Mouse (Mus musculus) hindbrain, embryonic 16.5 days (tissue): ENCODE data around the gene Ilf3. TPM values are rescaled to one million over a fixed set of nuclear protein-coding genes. Genes with fewer than 3 reads are reported as not detected.
"Not testable (repeated sequence)": the region's sequence is repeated elsewhere in the genome, so short reads cannot be mapped to it uniquely, and the experiment has no call there.

Experiments
- ATAC-seq: fragments of 200-750 bp; cut with Nextera tagmentation; 2 replicates; pipeline ENCODE4 v1.8.0; 2017; ENCODE audit warnings: moderate TSS enrichment, moderate library complexity
- H3K27ac ChIP-seq: fragments of 300-500 bp; sonication (generic); 2 replicates; pipeline ENCODE4 v1.5.1; 2014; ENCODE audit warnings: low read depth, mild to moderate bottlenecking, control low read depth, low read length, moderate library complexity
- H3K27me3 ChIP-seq: fragments of 300-500 bp; sonication (generic); replicated peaks from 2 replicates; pipeline ENCODE4 v1.6.1; 2014; ENCODE audit warnings: low read length; ENCODE audit not compliant: control insufficient read depth, insufficient read depth
- H3K36me3 ChIP-seq: fragments of 300-500 bp; sonication (generic); 2 replicates; pipeline ENCODE4 v1.6.1; 2014; ENCODE audit warnings: mild to moderate bottlenecking, low read length, moderate library complexity, mixed read lengths; ENCODE audit not compliant: control insufficient read depth, insufficient read depth
- H3K4me1 ChIP-seq: fragments of 300-500 bp; sonication (generic); 2 replicates; pipeline ENCODE4 v1.6.1; 2014; ENCODE audit warnings: low read depth, low read length; ENCODE audit not compliant: control insufficient read depth, insufficient read depth
- H3K4me2 ChIP-seq: fragments of 300-500 bp; sonication (generic); 2 replicates; pipeline ENCODE4 v1.6.1; 2014; ENCODE audit warnings: mild to moderate bottlenecking, low read length, control low read depth, moderate library complexity
- H3K4me3 ChIP-seq: fragments of 300-500 bp; sonication (generic); 2 replicates; pipeline ENCODE4 v1.5.1; 2014; ENCODE audit warnings: mild to moderate bottlenecking, low read length, control low read depth, moderate library complexity
- H3K9ac ChIP-seq: fragments of 300-500 bp; sonication (generic); 2 replicates; pipeline ENCODE4 v1.6.1; 2014; ENCODE audit warnings: low read depth, mild to moderate bottlenecking, control low read depth, low read length, moderate library complexity
- H3K9me3 ChIP-seq: fragments of 300-500 bp; sonication (generic); 2 replicates; pipeline ENCODE4 v1.6.1; 2014; ENCODE audit warnings: mild to moderate bottlenecking, low read length, moderate library complexity; ENCODE audit not compliant: control insufficient read depth
- WGBS: fragments of 180-500 bp; shearing (Covaris S2); extraction: QIAGEN DNeasy Blood & Tissue Kit; methylation state at CpG from one replicate; pipeline ENCODE4 v1.1.7; 2014; 5-methylcytosine and 5-hydroxymethylcytosine counted together
- polyA plus RNA-seq: library from polyadenylated mRNA; unstranded; fragments of >200 nt; fragmentation: Nextera tagmentation; extraction: Ambion mirVana; gene quantifications from 2 replicates; pipeline ENCODE4 v1.2.1, GENCODE M21; 2015

Gene Ilf3
- 186 and 210 TPM in 2 replicates for polyA plus RNA-seq

DNA sequence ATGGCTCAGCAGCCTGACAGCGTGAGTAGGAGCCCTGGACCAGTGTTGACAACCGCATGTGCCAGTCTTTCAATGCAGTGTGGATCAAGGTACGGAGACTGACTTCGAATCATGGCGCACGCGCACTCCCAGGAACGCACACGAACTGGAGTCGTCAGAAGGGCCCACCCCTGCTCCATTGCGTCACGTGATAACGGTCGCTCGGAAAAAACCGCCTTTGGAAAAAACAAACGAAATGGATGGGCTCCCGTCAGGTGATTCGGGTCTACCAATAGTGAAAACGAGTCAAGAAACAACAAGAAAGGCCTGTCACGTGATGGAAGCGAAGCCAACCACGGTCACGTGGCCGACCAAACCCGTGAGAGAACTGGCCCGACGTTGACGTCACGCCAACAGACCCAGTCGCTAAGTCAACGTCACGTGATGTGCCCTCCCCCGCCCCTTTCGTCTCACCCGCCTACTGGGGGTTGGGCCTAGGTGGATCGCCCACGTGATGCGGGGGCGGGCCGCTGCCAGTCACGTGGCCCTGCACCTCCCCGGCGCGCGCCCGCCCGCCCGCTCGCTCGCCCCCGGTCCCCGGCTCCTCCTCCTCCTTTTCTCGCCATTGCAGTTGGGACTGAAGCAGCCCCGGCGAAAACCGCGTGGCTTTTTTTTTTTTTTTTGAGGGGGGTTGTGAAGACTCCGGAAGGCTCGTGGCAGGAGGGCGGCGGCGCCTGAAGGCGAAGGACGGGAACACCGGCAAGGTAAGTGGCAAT, at the start of gene Ilf3:
TSS of gene Ilf3 (plus strand) at position 515 of the 755 bp plus-strand sequence.
- no peaks in the 10 kb centered on the region for H3K9me3 ChIP-seq
- no peaks in the 10 kb centered on the region for H3K27me3 ChIP-seq
- H3K4me1 ChIP-seq = peaks cover 22% of the 10 kb centered on the region
- H3K4me3 ChIP-seq = peak within 1 kb of the TSS; percentile 74
- H3K4me2 ChIP-seq = peak within 1 kb of the TSS; percentile 79
- peak within 1 kb of the TSS; percentile 74 for H3K9ac ChIP-seq
- peak within 1 kb of the TSS; percentile 85 for H3K27ac ChIP-seq
- peak; percentile 90 for ATAC-seq
- no peaks in the 10 kb centered on the region for H3K36me3 ChIP-seq
- WGBS = under 1% methylated on average over 64 of the region's 66 CpGs

DNA sequence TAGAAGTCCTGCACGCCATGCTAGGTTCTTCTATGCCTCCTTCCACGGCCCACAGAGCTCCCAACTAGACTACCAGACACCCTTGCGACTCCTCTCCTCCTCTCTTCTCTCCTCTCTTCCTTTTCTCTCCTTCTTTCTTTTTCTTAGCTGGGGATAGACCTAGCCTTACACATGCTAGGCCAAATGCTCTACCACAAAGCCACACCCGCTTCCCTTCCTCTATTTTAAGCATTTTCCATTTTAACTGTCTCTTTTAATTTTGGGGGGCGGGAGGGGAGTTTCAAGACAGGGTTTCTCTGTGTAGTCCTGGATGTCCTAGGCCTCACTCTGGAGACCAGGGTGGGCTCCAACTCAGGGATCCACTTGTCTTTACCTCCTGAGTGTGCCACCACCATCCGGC, 48.9 kb upstream of the Ilf3 start:
- H3K36me3 ChIP-seq = no peaks in the 10 kb centered on the region
- H3K4me1 ChIP-seq = peaks cover 20% of the 10 kb centered on the region
- H3K27me3 ChIP-seq = no peaks in the 10 kb centered on the region
- H3K9ac ChIP-seq = no peak overlapping the region
- H3K4me2 ChIP-seq = no peak overlapping the region
- H3K27ac ChIP-seq = no peak overlapping the region
- H3K4me3 ChIP-seq = no peak overlapping the region
- 92% methylated on average over 6 of the region's 6 CpGs for WGBS
- no peaks in the 10 kb centered on the region for H3K9me3 ChIP-seq
- no peak for ATAC-seq

DNA sequence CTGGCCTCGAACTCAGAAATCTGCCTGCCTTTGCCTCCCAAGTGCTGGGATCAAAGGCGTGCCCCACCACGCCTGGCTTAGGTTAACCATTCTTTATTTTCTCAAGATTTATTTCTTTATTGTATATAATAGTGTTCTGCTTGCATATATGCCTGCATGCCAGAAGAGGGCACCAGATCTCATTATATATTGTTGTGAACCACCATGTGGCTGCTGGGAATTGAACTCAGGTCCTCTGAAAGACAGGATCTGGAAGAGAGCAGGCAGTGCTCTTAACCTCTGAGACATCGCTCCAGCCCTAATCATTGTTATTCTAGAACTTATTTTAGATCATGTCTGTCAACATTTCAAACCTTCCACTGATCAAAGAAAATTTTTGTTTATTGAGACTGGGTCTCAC, 48.2 kb upstream of the Ilf3 start:
- H3K4me3 ChIP-seq = no peak overlapping the region
- no peaks in the 10 kb centered on the region for H3K9me3 ChIP-seq
- no peak overlapping the region for H3K27ac ChIP-seq
- no peaks in the 10 kb centered on the region for H3K27me3 ChIP-seq
- WGBS = 96% methylated on average over 4 of the region's 4 CpGs
- no peak overlapping the region for H3K9ac ChIP-seq
- peaks cover 20% of the 10 kb centered on the region for H3K4me1 ChIP-seq
- no peak for ATAC-seq
- no peak overlapping the region for H3K4me2 ChIP-seq
- no peaks in the 10 kb centered on the region for H3K36me3 ChIP-seq

DNA sequence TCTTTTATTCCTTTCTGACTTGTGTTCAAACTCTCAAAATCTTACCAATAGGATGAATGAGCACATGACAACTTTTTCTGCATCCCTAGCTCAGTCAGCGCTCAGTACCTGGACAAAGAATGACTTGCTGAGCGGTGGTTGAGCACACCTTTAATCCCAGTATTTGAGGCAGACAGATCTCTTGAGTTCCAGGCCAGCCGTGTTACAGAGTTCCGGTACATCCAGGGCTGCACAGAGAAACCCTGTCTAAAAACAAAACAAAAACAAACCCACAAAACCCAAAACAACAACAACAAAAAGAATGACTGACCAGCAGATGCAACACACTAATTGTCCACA, 47.4 kb upstream of the Ilf3 start:
- Histone ChIP-seq H3K27ac (no peak overlapping the region; the same call in 1 of the 2 replicates), H3K4me2 (peak overlapping the region; percentile 98), H3K4me3 (peak overlapping the region; percentile 81), H3K27me3 (no peaks in the 10 kb centered on the region), H3K9ac (peak overlapping the region; percentile 87), H3K36me3 (no peaks in the 10 kb centered on the region), H3K4me1 (peaks cover 20% of the 10 kb centered on the region), H3K9me3 (no peaks in the 10 kb centered on the region)
- ATAC-seq = peak; percentile 66
- WGBS = 24% methylated on average over 4 of the region's 4 CpGs

DNA sequence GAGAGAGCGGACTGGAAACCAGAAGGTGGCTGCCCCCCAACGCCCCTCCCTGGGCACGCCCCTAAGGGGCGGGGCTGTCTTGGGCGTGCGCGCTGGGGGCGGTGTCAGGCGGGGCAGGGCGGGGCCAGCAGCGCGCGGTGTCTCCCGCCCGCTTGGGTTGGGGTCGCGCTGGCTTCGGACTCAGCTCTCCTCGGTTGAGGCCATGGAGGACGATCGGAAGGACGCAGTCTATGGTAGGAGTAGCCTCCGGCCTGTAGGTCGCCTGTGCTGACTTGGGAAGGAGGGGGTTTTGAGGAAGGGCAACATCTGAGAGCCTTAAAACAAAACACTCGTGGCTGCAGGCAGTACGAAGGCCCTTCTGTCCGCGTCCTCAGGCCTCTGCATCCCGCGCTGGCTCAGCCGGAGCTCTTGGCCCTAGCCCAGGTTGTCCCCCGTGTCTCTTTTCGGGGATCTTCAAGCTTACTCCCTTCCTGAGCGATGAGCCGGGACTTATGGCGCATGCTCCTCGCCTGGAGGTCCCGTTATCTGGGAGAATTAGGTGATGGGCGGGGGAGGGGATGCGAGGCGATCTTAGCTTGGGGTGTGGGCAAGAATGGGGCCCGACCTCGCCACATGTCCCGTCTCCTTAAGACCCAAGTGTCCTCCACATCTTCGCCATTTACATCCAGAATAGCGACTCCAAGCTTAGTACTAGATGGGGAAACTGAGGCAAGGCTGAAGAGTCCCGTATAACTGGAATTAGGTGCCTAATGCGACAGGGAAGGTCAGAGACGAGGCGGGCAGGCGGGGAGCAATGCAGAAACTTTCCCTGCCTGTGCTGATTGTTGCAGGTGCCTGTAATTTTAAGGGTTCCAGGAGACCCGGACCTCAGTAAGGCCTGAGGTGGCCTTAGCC, 46.8 kb upstream of the Ilf3 start, which contains the start of gene Slc44a2:
TSS of gene Slc44a2 (plus strand) at position 80 of the 894 bp plus-strand sequence.
- peak; percentile 94 for ATAC-seq
- Histone ChIP-seq H3K9me3 (no peaks in the 10 kb centered on the region), H3K9ac (peak within 1 kb of the TSS; percentile 87), H3K4me2 (peak within 1 kb of the TSS; percentile 98), H3K4me1 (peaks cover 20% of the 10 kb centered on the region), H3K4me3 (peak within 1 kb of the TSS; percentile 81), H3K27ac (peak within 1 kb of the TSS; percentile 72), H3K36me3 (no peaks in the 10 kb centered on the region), H3K27me3 (no peaks in the 10 kb centered on the region)
- under 1% methylated on average over 52 of the region's 52 CpGs for WGBS

DNA sequence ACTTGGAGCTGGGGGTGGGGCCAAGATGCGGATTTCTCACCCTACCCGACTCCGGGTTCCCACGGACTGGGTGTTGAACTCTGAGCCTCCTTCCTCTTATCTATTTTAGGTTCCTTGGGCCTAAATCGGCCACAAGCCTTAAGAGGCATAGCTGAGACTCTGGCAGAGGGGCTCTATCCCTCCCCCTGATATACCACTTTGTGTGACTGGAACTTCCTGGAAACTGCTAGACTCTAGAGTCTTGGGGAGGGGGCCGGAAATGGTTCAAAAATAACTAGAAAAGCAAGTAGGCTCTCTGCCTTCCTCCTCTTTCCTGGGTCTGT, 46.2 kb upstream of the Ilf3 start:
- Histone ChIP-seq H3K27ac (peak overlapping the region; percentile 23; the same call in 1 of the 2 replicates), H3K9ac (peak overlapping the region; percentile 87), H3K4me2 (peak overlapping the region; percentile 98), H3K27me3 (no peaks in the 10 kb centered on the region), H3K4me1 (peaks cover 20% of the 10 kb centered on the region), H3K36me3 (no peaks in the 10 kb centered on the region), H3K4me3 (peak overlapping the region; percentile 81), H3K9me3 (no peaks in the 10 kb centered on the region)
- no peak for ATAC-seq
- 18% methylated on average over 6 of the region's 6 CpGs for WGBS

DNA sequence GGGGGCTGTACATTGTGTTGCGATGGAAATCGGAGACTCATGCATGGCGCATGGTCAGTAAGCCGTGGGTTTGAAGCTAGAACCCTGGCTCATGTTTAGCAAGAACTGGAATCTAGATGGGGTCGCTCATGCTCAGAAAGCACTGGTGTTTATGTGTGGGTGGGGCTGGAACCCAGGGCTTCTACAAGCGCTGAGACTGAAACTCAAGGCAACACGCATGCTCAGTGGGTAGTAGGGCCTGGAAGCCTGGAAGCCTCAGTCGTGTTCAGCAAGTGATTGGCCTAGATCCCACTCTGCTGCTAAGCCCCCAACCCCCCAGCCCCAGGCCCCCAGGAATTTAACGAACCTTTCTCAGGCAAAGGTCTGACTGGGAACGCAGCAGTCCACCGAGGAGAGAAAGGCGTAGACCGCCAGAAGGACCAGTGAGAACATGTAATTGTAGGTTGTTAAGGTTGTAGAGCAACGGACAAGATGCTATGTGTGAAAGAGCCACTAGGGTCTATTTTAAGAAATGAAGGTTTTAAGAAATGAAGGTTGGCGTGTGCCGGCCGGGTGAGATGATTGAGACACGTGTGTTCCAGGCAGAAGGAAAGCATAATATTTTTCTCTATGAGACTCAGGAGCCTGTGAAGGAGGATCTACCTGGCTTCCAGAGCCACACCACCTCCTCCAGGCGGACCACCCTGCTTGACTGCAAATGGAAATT, 45.3 kb upstream of the Ilf3 start:
- no peaks in the 10 kb centered on the region for H3K27me3 ChIP-seq
- H3K27ac ChIP-seq = no peak overlapping the region
- ATAC-seq = no peak
- WGBS = 74% methylated on average over 19 of the region's 19 CpGs
- no peak overlapping the region for H3K9ac ChIP-seq
- no peaks in the 10 kb centered on the region for H3K36me3 ChIP-seq
- H3K4me2 ChIP-seq = peak overlapping the region; percentile 98
- no peaks in the 10 kb centered on the region for H3K9me3 ChIP-seq
- no peak overlapping the region for H3K4me3 ChIP-seq
- H3K4me1 ChIP-seq = peaks cover 20% of the 10 kb centered on the region

DNA sequence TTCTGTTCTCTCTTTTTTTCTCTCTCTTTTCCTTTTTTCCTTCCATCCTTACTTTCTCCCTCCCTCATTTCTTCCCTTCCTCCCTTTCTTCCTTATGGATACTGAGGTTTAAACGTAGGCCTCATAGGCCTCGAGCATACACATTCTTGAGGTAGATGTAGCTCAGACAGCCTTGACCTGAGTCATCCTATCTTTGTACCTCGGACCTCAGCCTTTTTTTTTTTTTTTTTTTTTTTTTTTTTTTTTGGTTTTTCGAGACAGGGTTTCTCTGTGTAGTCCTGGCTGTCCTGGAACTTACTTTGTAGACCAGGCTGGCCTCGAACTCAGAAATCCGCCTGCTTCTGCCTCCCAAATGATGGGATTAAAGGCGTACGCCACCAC, 44.8 kb upstream of the Ilf3 start:
- H3K27me3 ChIP-seq, H3K4me3 ChIP-seq, H3K27ac ChIP-seq, H3K9me3 ChIP-seq, H3K36me3 ChIP-seq, ATAC-seq, H3K4me2 ChIP-seq, H3K9ac ChIP-seq: not testable (repeated sequence)
- WGBS = 91% methylated on average over 8 of the region's 8 CpGs
- peaks cover 20% of the 10 kb centered on the region for H3K4me1 ChIP-seq

DNA sequence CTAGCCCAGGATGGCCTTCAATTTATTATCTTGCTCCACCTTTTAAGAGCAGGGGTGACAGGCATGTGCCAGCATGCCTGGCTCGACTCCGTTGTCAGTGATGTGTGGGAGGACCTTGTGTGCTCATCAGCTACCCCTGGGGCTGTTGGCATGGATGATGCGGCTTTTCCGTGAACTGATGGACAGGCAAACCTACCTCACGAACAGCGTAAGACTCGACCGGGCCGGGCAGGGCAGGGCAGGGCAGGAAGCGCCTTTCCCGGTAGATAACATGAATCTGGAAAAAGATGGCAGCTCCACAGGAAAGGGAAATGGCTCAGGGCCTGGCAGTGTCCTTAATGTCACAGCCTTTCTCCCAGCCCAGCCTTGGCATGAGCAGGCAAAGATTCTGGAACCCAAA, 43.4 kb upstream of the Ilf3 start:
- no peak overlapping the region for H3K4me3 ChIP-seq
- H3K36me3 ChIP-seq = no peaks in the 10 kb centered on the region
- WGBS = 92% methylated on average over 11 of the region's 11 CpGs
- H3K9me3 ChIP-seq = no peaks in the 10 kb centered on the region
- no peaks in the 10 kb centered on the region for H3K27me3 ChIP-seq
- no peak overlapping the region for H3K27ac ChIP-seq
- peaks cover 20% of the 10 kb centered on the region for H3K4me1 ChIP-seq
- no peak overlapping the region for H3K4me2 ChIP-seq
- no peak for ATAC-seq
- H3K9ac ChIP-seq = no peak overlapping the region
